24 mouse cellular contexts compared by ENCODE assay signal in genomic region chr17:93237355-93237754, GRCm38 (mm10). TPM values are rescaled to one million over a fixed set of nuclear protein-coding genes. Genes with fewer than 3 reads are reported as not detected.
DNase-seq lines count a peak whose midpoint lies in the region; ATAC-seq lines count a peak whose summit lies in the region.
"Had no signal": no experiment of that assay in that cellular context is flagged by ENCODE, and none has a peak within 500 bp of the region (broad histone marks: within the 10 kb centered on the region; RNA-seq: fewer than 3 reads in every experiment).

No protein-coding gene starts in this region.

- no peak overlapping the region for H3K27ac ChIP-seq in lung, embryonic 16.5 days (ENCODE audit: low read length)
- H3K27ac ChIP-seq: embryonic facial prominence, embryonic 10.5 days; embryonic facial prominence, embryonic 12.5 days; forebrain, embryonic 13.5 days; forebrain, embryonic 15.5 days had no signal

- H3K9ac ChIP-seq in lung, embryonic 16.5 days (ENCODE audit: low read length), result no peak overlapping the region
- H3K9ac ChIP-seq: embryonic facial prominence, embryonic 12.5 days; forebrain, embryonic 13.5 days; forebrain, embryonic 15.5 days; forebrain, postnatal 0 days had no signal

- no peaks in the 10 kb centered on the region for H3K36me3 ChIP-seq in lung, embryonic 16.5 days (ENCODE audit: control insufficient read depth, insufficient read depth, low read length)
- H3K36me3 ChIP-seq: embryonic facial prominence, embryonic 10.5 days; embryonic facial prominence, embryonic 12.5 days; forebrain, embryonic 15.5 days; G1E had no signal

- peak; percentile 88 for ATAC-seq in lung, embryonic 16.5 days (ENCODE audit: low read depth)
- ATAC-seq: activated CD4-positive, CD25-positive, alpha-beta regulatory T cell, adult 4 months; CD4-positive, CD25-positive, alpha-beta regulatory T cell, adult 4 months; forebrain, embryonic 13.5 days; forebrain, embryonic 15.5 days; forebrain, postnatal 0 days; Patski had no signal

- H3K4me1 ChIP-seq in lung, embryonic 16.5 days (replicated peaks; ENCODE audit: control insufficient read depth, insufficient read depth, low read length), result no peaks in the 10 kb centered on the region
- H3K4me1 ChIP-seq: embryonic facial prominence, embryonic 10.5 days; embryonic facial prominence, embryonic 12.5 days; forebrain, embryonic 13.5 days; forebrain, embryonic 15.5 days had no signal

- H3K4me2 ChIP-seq in lung, embryonic 16.5 days (ENCODE audit: low read depth, low read length), result no peak overlapping the region
- H3K4me2 ChIP-seq: embryonic facial prominence, embryonic 12.5 days; forebrain, embryonic 13.5 days; forebrain, embryonic 15.5 days had no signal

- no peaks in the 10 kb centered on the region for H3K9me3 ChIP-seq in lung, embryonic 16.5 days (ENCODE audit: control insufficient read depth, low read length)
- H3K9me3 ChIP-seq: embryonic facial prominence, embryonic 10.5 days; embryonic facial prominence, embryonic 12.5 days; forebrain, embryonic 13.5 days; forebrain, embryonic 15.5 days; G1E had no signal

- H3K27me3 ChIP-seq in lung, embryonic 16.5 days (ENCODE audit: control insufficient read depth, insufficient read depth, low read depth, low read length), result no peaks in the 10 kb centered on the region
- H3K27me3 ChIP-seq: CH12.LX; embryonic facial prominence, embryonic 12.5 days; forebrain, embryonic 13.5 days; forebrain, embryonic 15.5 days; Patski had no signal

- H3K4me3 ChIP-seq in lung, embryonic 16.5 days (ENCODE audit: low read length), result no peak overlapping the region
- H3K4me3 ChIP-seq: embryonic facial prominence, embryonic 10.5 days; embryonic facial prominence, embryonic 12.5 days; forebrain, embryonic 13.5 days; forebrain, embryonic 15.5 days had no signal

- intact Hi-C loops in heart, postnatal 36 days (cut with DNase I), result no loop called here

- DNase-seq in lung, postnatal 36 days, result no peak
- DNase-seq in lung, postnatal 25 days (ENCODE audit: low spot score), result peak; percentile 0
- no peak for DNase-seq in lung, postnatal 10 days
- DNase-seq in heart, postnatal 36 days, result no peak
- DNase-seq: adrenal gland, adult 8-10 months; adrenal gland, postnatal 14 days; adrenal gland, postnatal 36 days; B cell, adult 2 months; cerebellum, adult 11-12 months; cerebellum, adult 2 months; cerebellum, adult 9-10 months; cerebellum, postnatal 10 days; cerebellum, postnatal 25 days; forebrain, postnatal 0 days had no signal

RNA-seq across cellular contexts. Expression of gene Adcyap1, which starts 38.5 kb away (rescaled TPM):
- 0.06 and 0.24 TPM in 2 replicates for polyA plus RNA-seq in lung, embryonic 16.5 days (2015; fragmentation: Nextera tagmentation; extraction: Ambion mirVana)
- not detected for total RNA-seq in heart, postnatal 36 days (2021)
- total RNA-seq: adrenal gland, postnatal 14 days; CH12.LX; G1E had no signal
- polyA plus RNA-seq: CD4-positive, CD25-positive, alpha-beta regulatory T cell, adult 4 months; G1E; Patski had no signal
